Mouse (Mus musculus) lung, postnatal 0 days (tissue): ENCODE measurements around the gene Als2cl.

ENCODE experiments used
- CTCF ChIP-seq: IDR thresholded peaks from 2 replicates; pipeline ENCODE4 v1.5.1; 2016; ENCODE audit warnings: antibody characterized with exemption, mild to moderate bottlenecking
- EP300 ChIP-seq: IDR thresholded peaks from 2 replicates; pipeline ENCODE4 v1.6.1; 2016; ENCODE audit warnings: antibody characterized with exemption, mild to moderate bottlenecking, control low read depth

DNA sequence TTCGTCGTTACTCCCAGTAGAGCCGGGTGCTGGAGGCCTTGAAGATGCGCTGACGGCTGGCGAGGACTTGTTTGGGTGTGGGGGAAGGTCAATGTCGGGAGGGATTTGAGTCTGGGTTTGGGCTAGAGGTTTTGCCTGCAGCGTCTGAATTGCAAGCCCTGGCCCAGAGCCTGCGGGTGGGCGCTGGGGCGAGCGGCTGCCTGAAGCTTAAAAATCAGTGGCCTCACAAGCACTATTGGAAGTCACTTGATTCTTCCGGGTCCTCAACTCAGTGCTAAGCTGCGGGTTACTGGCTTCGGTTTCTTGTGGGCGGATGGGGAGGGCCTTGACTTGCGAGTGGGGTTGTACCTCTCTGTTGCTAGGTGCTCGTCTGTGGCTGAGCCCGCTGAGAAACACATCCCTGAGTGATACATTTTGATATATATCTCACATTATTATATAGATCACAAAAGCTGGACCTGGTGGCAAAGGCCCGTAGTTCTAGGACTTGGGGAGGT lies 66.9 kb downstream of the Als2cl start:
- TF ChIP-seq EP300 = no peak
- no peak for TF ChIP-seq CTCF
